Mouse (Mus musculus) G1E-ER4 (cell line): ENCODE results near the gene Eps8l2. TPM values are rescaled to one million over a fixed set of nuclear protein-coding genes. Genes with fewer than 3 reads are reported as not detected.

Experiments used
- GATA1 ChIP-seq: IDR thresholded peaks from one replicate; pipeline ENCODE4 v1.8.0; 2012; ENCODE audit warnings: low read length, inconsistent platforms
- polyA plus RNA-seq: library from polyadenylated mRNA; stranded (reverse); fragments of >175 nt; gene quantifications from 2 replicates; pipeline ENCODE4 v1.2.3, GENCODE M21; 2012

The Eps8l2 gene
- polyA plus RNA-seq, 1 experiment: not detected

DNA sequence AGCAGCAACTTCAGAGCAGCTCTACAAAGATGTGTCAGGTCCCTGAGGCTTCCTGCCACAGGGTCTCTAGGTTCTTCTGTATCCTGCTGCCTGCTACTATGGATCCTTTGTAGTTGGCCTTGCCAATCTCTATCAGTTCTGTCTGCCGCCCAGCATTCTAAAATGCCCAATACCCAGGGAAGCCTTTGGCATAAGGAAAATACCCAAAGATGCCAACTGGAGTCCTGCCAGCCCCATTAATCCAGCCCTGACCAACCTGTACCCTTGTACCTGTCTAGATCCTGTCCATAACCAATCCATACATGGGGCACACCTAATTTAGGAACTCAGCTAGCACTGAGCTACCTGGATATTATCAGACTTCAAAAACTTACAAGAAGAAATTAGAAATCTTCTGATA, 14.0 kb upstream of the Eps8l2 start:
- TF ChIP-seq GATA1: no peak

DNA sequence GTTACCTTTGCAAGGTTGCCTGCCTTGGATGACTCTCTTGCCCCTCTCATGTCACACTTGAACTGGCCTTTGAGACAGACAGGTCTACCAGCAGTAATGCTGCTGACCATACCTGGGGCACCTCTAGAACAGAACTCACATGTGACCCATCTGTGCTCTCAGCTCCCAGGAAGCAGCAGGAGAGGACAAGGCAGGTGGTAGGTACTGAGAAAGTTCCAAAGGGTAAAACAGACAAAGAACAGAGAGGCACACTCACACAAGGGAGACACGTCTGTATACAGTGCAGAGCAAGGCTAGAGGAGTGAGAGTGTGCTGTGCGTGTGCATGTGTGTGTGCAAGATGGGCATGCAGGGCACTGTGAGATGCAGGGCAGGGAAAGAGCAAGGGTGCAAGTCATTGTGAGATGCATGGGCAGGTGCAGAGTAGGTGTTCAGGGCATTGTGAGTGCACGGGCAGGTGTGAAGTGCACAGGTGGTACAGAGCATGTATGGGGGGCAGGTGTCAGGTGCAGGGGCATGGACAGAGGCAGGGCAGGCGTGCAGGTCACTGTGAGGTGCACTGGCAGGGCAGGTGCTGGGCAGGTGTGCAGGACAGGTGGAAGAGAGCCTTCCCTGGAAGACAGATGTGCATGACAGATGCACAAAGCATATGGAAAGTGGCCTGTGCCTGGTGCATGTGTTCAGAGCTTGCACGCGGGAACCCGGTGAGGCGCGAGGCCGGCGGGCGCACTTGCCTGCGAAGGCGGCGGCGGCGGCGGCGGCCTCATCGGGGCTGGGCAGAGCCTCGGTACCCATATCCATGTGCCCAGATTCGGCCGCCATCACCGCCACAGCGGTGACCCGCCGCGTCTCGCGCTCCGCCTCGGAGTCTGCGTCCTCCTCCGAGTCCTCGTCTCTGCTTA, 11.9 kb upstream of the Eps8l2 start:
- TF ChIP-seq GATA1: no peak

DNA sequence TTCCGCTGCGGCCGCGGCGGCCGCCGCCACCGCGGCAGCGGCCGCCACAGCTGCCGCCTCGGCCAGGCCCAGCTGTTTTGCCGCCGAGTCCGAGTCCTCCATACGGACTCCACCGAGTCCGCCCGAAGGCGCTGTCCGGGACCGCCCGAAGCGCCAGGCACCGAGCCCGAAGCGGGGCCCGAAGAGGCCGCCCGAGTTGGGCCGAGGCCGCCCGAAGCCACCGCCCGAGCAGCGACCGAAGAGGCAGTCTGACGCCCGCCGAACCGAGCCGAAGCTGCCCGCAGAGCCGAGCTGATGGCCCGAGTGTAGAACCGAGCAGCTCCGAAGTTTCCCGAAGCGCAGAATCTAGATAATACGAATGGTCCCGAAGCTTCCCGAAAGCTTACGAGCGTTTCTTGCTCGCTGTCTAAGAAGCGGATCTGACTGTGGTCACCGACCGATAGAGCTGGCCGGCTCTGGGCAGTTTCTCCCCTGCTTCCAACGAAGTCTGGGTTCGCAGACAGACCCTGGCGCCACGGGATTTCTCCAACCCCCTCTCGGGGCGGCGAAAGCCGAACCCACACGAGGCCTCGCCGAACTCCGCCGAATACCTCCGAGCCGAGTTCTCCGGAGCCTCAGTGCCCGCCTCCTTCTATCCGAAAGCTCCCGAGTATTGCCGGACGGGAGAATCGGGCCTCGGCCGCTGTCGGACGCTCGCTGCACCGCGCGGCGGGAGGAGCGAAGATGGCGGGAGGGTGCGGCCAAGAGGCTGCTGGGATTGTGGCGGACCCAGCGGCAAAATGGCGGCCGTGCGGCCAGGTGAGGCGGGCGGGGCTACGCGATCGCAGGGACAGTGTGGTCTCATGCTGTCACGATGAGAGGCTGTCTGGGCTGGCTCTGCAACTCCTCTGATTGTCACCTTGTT, 11.0 kb upstream of the Eps8l2 start, which contains the start of the genes Deaf1 and Tmem80:
Gene Deaf1, minus strand, starts transcription at position 222 of the 904 bp plus-strand sequence.
Gene Tmem80, plus strand, starts transcription at position 271 of the 904 bp plus-strand sequence.
- TF ChIP-seq GATA1: no peak

DNA sequence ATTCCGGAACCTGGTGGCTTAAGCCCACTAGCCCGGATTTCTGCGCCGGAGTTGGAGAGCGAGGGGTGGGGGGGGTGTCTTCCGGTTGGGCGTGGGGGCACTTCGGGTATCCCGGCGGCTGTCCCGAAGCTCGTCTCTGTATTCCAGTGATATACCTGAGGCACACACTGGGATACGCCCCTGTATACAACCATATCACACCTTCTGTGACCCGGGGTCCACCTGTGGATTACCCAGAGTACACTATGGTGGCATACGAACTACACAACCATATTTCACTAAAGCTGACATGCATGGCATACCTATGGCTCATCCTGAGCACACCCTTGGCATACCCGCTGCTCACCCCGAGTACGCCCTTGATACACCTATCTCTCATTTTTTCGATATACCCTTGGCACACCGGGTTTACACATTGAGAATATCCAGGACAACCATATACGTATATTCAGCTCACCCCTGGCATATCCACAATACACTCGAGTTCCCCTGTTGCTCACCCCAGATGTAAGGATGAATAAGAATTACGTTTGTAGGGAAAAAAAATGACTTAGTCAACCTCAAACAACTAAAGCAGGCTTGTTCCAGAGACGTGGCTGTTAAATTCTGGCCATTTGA, 10.2 kb upstream of the Eps8l2 start:
- no peak for TF ChIP-seq GATA1

DNA sequence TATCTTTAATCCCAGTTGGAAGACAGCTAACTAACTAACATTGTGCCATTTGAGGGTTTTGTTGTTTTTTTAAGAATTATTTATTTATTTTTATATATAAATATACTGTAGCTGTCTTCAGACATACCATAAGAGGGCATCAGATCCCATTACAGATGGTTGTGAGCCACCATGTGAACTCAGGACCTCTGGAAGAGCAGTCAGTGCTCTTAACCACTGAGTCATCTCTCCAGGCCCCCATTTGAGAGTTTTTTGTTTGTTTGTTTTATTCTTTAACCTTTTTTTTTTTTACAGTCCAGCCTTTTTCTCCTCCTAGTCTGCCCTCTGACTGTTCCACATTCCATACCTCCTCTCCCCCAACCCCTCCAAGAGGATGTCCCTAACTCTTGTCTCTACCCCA, 8.0 kb upstream of the Eps8l2 start:
- no peak for TF ChIP-seq GATA1

DNA sequence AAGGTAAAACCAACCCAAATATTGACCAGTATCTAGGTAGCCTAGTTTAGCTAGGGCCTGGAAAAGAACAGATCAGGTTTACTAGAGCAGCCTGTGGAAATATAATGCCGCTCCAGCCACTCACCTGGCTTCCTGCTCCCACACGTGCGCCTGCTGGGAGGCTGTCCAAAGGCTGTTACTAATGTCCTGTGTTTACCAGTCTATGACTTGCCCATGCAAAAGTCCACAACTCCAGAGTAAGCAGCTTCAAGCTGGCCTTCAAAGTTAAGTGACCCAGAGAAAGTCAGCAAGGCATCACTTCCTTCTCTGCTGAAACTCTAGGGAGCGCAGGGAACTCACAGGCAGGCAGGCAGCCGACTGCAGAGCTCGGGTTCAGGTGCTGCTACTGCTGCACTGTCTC, 6.7 kb upstream of the Eps8l2 start:
- TF ChIP-seq GATA1: no peak

DNA sequence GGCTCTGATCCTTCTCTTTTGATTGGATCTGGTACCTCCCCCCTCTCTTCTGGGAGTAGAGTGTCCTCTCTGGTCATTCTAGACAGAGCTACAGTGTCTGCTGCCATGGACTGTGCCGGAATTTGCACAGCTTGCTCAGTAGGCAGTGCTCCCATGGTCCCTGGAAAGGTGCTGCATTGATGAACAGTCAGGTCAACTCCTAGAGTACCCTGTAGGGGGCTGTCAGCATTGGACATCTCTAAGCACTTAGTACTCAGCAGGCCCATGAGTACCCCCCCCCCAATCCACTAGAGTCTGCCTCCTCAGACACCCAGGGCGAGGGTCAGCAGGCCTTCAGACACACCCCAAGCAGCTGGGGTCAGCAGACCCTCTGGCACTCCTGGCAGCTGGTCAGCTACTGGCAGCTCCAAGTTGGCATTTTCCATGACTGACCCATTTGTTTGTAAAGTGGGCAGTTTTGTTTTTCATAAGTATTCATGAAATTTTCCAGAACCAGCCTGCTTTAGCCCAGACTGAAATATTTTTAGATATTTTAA, 3.6 kb upstream of the Eps8l2 start:
- TF ChIP-seq GATA1: no peak

DNA sequence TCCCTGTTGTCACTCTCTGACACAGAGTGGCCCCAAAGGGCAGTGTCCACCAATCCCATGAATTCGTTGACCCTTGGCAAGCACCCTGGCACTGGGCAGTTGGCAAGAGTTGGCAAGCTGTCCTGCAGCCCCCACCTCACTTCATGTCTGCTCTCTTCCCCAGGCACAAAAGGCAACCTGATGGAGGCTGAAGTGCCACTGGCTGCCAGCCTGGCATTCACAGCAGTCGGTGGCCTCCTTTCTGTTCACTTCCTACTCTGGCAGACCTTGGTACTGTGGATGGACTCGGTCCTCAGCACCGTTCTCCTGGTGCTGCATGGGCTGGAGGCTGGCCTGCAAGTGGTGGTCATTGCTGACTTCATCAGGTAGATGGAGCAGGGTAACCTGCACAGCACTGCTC, 3.0 kb upstream of the Eps8l2 start:
- no peak for TF ChIP-seq GATA1

DNA sequence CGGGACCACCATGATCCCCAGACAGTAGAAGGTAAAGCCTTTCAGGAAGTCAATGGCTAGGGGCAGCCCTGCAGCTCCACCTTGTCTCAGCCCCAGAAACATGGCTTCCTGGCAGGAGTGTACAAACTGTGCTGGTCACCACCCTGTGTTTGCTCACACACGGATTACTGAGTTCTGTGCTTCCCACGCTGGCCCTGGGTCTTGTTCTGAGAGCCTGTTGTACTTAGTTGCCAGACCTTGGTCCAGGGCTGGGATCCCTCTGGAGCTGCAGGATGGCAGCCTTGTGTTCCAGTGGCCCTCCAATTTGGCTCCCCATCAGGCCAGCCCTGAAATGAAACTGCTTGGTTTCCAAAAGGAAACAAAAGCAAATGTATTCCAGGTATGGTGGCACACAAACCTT, 2.4 kb upstream of the Eps8l2 start:
- TF ChIP-seq GATA1: no peak

DNA sequence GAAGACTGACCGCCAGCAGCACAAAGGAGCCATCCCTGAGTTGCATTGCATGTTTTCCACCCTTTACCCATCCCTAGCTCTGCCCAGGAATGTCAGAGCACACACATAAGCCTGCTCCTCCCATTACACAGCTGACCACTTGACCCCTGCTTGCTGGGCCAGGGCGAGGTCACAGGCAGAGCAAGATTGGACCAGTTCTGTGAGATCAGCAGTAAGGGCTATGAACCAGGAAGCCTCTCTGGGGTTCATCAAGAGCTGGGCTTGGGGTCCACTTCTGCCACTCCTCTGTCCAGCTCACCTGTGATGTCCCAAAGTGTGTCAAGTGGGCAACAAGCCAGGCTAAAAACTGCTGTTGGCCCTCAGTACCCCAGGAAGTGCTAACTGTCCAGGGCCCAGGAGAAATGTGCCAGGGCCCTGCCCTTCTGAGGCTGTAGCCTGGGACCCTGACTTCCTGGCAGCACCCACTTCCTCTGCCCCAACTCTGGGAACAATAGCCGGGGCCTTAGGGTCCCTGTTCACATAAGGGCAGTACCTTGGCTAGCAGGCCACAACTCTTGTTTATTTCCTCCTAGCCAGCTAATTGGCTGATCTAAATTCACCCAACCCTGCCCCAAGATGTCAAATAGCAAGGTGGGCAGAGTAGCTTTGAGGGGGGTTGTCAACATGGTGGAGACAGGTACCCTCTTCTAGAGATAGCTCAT, 814 bp upstream of the Eps8l2 start:
- no peak for TF ChIP-seq GATA1

DNA sequence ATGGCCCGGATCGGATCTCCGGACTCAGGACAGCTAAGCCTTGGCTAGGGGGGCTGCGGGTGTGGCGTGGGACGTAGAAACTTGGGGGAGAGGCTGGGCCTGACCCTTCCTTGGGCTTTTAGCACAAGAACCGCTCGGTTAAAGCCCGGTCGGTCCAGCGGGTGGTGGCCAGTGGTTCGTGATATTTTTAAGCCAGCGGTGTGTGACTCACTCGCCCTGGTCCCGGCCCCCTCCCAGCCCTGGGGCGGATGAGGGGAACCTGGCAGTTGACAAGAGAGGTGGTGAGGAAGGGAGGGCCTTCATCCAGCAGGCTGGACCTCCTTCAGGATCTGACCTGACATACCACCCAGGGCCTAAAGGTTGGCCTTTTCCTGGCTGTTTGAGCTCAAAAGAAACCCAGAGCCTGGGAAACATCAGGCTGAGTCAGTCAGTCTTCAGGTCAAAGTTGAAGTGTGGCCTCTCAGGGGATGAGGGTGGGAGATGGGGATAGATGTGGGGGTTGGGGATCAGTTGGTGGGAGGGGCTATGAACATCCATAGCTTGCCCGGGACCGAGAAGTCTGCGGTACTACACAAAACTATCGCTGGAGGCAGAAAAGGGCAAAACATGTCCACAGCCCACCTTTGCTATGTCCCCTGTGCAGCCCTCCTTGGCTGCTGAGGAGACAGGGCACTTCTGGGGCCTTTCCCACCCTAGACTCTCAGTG, 688 bp downstream of the Eps8l2 start:
- TF ChIP-seq GATA1: no peak

DNA sequence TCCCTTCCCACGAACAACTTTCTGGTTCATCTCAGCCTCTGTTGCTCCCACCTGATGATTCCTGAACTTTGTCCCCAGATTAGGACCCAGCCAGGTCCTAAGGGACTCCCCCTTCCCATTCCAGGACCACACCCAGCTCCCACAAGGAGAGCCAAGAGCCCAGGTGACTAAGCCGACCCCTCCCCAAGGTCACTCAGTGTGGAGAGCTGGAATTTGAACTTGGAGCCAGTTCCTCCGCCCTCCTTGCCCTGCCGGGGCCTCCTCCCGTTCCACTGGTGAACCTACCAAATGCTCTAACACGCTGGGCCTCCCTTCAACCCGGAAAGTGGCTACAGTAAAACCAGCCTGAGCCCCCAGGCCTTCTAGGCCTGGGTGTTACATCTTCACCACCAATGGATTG, 1.3 kb downstream of the Eps8l2 start:
- TF ChIP-seq GATA1: no peak

DNA sequence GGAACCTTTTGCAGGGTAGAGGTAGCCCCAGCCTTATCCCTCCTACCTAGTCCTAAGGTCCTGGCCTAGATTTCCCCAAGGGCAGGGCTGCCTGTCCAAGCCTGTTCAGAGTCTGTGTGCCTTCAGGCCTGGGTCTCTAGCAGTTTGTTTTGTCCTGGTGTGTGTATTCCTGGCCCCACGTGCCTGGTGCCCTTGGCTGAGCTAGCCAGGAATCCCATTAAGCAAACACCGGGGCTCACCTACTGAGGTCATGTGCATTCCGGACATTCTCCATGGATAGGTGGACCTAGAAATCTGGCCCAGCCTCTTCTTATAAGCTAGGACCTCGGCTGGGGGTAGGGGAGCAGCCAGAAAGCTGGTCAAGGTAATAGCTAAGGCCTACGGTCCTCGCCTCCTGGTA, 1.8 kb downstream of the Eps8l2 start:
- TF ChIP-seq GATA1: no peak

DNA sequence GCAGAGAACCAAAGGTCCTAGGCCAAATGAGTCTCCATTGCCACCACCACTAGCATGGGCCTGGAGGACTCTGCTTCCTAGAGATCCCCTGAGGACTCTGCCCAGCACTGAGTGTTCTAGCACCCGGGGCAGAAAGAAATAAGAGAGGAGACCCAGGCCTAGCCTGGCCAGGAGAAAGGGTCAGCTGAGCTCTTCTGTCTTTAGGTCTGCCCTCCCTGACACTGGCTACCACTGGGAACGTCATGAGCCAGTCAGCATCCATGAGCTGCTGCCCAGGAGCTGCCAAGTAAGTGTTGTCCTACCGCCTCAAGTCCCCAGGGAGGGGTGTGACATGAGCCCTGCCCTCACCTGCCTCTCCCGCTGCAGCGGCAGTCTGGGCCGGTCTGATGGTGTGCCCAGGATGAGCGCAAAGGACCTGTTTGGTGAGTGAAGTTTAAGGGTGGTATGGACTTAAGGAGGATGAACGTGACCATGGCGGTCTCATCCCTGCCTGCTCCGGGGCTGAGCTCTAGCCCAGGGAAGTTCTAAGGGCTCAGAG, 3.1 kb downstream of the Eps8l2 start:
- TF ChIP-seq GATA1: no peak
